Mouse (Mus musculus): ENCODE results near the gene Mtf2.
"Not testable (repeated sequence)": the region's sequence is repeated elsewhere in the genome, so short reads cannot be mapped to it uniquely, and the experiment has no call there.

Mtf2 gene

DNA sequence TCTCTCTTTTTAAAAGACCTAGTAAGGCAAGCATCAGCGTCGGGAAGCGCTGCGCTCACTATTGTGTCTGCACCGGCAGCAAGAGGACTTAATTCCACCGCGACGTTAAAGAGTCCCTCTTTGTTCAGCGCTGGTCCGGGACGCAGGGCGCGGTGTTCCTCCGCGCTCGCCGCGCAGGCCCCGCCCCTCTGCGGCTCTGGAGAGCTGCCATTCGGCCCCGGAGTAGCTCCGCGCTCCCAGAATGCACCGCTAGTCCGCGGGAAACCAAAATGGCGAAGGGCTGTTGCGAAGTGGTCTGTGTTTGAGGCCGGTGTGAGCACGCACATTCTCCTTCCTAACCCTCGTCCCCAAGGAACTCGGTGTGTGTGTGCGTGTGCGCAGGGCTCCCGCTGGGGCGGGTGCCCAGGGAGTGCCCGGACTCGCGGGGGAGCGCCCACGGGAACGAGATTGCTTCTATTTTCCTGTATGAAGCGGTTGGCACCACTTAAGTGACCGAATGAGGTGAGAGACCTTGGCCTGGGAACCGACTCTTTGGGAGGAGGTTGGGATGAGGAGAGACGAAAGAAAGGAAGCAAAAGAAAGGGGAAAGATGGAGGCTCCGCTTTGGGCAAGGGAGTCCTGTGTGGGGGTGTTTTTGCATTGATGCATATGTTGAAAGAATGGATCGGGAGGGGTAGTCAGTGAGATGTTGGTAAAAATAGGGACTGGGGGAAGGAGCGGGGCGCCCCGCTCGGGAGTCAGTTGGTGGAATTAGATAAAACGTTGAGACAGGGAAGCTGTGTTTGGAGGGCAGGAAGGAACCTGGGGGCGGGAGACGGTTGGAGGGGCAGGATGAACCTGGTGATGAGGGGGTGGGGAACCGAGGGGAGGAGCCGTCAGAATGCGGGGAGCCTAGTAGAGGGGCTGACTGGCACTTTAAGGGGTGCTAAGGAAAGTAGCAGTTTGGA, at the start of gene Mtf2:
TSS of gene Mtf2 (plus strand) at position 210 of the 947 bp plus-strand sequence.
- DNase-seq (ENCODE audit: low spot score in 2 of 2), result peak; percentile 97

DNA sequence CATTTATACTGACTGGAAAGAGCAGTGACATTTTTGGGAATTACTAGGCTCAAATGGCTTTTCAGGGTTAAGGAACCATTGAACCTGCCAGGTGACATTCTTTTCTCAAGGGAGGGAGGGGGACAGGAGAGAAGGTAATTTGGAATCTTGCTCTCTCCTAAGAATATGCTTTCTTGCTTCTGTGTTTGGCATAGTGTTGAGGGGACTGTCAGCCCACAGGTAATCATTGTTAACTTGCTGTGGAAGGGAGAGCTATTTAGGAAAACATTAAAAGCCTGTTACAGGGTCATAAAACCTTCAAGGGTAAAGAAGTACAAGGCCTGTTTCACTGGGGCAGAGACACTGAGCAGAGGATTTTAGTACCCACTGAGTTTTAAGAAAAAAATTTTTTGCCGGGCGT, 48.2 kb upstream of the Mtf2 start:
- DNase-seq (ENCODE audit: low spot score in 2 of 2), result no peak

DNA sequence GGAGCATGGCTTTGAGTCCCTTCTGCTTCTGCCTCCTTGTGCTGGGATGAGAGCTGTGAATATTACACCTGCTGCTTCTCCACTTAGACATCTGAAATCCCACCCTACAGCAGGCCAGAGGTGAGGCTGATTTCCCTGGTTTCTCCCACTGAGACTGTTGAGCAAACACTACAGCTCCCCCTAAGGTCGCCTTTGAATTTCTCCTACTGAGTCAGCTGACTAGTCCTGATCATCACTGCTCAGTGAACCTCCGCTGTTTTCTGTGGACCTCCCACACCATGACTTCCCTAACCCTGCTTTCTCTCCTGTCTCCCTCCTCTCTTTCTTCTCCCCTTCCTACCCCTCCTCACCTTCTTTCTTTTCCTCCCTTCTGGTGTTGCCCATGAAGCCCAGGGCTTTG, 46.1 kb upstream of the Mtf2 start:
- no peak for DNase-seq (ENCODE audit: low spot score in 2 of 2)

DNA sequence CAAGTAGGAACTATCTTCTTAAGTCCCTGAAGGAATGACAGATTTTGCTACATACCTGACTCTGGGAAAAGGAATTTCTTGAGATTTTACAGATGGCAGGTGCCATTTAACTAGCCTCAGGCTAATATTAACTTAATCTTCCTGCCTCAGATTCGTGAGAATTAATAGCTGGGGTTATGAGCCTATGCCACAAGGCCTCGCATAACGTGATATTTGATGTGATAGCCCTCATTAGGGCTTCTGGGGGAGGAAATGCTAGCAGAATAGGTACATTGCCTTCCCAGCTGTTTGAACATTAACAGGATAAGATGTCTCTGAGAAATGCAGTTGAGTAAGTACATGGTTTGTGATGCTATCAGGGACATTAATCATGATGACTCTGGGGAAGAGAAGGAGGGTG, 44.1 kb upstream of the Mtf2 start:
- no peak for DNase-seq (ENCODE audit: low spot score in 2 of 2)

DNA sequence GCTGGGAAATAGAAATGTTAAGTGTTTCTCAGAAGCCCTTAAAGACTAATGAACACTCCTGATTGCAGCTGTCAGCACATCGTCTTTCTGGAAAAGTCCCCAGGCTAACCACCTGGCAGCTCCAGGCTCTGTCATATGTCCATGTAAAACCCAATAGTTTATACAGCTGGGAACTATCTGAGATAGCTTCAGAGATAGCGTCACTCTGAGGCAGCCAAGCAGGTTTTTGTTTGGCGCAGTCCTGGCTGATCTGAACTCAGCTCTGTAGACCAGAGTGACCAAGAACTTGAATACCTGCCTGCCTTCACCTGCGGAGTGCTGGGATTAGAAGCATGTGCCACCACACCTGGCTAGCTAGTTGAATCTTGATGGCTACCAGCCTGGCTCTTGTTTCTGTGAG, 37.2 kb upstream of the Mtf2 start:
- DNase-seq (ENCODE audit: low spot score in 2 of 2), result no peak

DNA sequence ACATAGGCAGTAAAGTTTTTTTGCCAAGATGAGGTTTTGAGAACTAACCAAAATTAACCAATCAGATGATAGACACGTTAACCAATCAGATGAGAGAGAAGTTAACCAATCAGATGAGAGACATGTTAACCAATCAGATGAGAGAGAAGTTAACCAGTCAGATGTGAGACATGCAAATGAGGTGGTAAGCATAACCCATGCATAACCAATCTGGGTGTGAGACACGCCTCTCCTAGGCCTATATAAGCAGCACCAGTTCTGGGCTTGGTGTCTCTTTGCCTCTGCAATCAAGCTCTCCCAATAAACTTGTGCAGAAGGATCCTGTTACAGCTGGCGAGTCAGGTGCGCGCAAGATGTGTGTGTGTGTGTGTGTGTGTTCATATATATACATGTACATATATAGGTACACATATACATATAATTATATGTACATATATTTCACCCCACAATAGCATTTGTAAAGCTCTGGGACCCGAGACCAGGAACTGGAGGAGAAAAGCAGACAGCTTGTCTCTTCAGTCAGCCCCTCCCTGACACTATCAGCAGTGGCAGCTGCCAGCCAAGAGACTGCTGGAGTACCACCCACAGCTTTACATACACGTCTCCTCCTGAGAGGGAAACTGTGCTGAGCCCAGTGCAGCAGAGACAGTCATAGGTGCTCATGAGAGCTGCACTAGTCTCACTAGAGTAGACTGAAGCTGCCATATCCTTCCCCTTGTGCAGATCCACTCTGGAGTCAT, 36.5 kb upstream of the Mtf2 start:
- DNase-seq (ENCODE audit: low spot score in 2 of 2), result peak in 1 of 2 experiments; percentile 39

DNA sequence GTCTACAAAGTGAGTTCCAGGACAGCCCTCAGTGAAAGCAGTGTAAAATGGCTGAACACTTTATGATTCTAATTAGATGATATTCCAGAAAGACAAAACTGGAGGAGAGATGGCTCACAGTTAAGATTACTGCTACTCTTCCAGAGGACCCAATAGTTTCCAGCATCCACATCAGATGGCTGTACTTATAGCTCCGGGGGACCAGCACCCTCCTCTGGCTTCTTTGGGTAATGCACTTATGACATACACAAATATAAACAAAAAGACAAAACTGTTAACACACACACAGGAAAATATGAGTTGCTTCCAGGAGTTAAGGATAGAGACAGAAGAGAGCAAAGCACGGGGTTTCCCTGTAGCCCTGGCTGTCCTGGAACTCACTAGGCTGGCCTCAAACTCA, 35.5 kb upstream of the Mtf2 start:
- DNase-seq (ENCODE audit: low spot score in 2 of 2), result no peak

DNA sequence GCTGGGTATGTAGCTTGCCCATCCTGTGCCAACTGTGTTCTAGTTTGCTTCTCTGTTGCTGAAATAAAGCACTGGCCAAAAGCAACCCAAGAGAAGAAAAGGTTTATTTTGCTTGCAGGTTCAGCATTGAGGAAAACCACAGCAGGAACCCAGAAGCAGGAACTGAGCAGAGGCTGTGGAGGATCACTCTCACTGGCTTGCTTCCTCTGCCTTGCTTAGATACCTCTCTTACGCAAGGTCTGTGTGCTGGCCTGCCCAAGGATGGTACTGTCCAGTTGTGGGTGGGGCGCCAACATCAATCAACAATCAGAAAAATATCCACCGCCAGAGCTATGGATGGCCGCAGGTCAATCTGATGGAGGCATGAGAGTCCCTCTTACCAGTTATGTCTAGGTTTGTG, 34.2 kb upstream of the Mtf2 start:
- DNase-seq (ENCODE audit: low spot score in 2 of 2), result no peak

DNA sequence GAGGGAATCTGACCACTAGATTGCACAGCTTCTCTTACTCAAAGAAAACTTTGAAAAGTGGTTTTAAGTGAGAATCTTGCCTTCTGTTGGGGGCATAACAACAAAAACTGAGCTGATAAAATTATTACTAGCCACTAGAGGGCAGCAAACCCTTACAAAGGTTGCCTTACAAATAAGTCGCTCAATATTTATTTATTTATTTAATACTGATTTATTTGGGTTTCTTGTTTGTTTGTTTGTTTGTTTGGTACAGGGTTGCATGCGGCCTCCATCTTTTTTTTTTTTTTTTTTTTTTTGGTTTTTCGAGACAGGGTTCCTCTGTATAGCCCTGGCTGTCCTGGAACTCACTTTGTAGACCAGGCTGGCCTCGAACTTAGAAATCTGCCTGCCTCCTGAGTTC, 31.3 kb upstream of the Mtf2 start:
- DNase-seq (ENCODE audit: low spot score in 2 of 2), result no peak

DNA sequence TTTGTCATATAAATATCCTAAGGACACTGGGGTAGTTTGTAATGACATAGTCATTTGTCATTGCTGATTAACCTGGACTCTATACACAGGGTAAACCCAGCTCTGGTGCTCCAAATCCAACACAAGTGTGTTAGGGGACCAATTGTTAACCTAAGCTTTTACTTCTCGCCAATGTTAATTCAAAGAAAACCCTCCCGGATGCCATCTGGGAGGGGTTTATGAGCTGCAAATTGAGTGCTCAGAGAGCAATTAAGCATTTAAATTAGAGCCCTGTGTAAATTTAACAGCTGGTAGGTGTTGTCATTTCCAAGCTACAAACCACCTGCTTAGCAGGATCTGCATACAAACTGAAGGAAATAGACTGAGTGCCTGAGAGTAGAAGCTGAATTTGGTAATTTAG, 30.0 kb upstream of the Mtf2 start:
- DNase-seq (ENCODE audit: low spot score in 2 of 2), result no peak

DNA sequence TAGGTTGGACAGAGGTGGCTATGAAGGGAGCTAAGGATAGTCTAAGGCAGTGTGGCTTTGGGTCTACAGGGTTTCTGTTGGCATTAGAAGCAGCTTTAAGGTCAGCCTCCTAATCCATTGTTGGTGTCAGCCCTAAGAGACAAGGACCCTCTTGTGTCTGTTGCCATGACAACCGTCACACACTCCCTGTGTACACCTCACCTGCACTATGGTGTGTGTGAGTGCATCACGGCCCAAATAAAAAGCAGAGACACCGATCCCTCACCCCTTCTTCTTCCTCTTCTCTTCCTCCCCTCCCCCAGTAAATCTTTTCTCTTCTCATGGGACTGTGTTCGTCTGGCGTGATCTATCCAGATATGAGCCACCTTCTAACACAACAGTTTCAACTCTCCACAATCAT, 23.4 kb upstream of the Mtf2 start:
- no peak for DNase-seq (ENCODE audit: low spot score in 2 of 2)

DNA sequence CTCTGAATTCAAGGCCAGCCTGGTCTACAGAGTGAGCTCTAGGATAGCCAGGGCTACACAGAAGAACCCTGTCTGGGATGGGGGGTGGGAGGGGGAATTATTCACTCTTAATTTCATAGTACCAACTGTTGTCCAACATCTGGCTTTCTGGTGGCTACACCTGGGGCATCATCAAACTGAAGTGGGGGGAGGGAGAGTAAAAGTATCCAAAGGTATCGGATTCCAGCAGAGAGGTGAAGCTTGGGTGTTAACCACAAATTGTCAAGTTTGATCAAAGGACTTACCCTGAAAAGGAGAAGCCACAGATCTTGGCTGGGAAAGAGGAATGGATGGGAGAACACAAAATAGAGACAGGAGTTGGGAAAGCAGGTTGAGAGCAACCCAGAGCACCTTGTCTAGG, 21.6 kb upstream of the Mtf2 start:
- DNase-seq (ENCODE audit: low spot score in 2 of 2), result no peak

DNA sequence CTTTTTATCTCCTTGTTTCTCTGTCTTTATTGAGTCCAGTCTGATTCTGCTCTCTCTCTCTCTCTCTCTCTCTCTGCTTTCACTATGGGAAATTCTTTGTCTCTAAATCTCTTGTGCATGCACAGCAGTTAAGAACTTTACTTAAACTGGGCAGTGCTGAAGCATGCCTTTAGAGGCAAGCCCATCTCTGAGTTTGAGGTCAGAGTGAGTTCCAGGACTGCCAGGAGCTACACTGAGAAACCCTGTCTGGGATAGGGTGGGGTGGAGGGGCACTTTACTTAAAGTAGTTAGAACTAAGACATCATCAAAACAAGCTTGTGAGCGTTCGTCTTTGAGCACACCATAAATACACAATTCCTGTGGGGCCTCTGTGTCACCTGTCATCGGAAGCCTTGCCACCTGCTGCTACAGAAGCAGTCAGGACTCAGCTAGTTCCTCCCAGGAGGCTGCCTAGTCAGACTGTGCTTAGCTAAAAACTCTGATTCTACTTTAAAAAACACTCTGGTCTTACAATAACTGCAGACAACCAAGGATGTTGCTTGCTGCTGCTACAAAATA, 15.7 kb upstream of the Mtf2 start:
- no peak for DNase-seq (ENCODE audit: low spot score in 2 of 2)

DNA sequence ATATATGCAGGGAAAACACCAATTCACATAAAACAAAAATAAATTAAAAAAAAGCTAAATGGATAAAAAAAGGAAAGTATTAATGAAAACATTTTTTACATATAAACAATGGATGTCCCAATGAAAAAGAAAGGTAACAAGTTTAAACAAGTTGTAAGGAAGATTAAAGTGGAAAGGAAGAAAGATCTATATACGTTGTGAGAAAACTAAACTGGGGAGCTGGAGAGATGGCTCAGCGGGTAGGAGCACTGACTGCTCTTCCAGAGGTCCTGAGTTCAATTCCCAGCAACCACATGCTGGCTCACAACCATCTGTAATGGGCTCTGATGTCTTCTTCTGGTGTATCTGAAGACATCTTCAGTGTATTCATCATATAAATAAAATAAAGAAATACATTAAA, 14.4 kb upstream of the Mtf2 start:
- no peak for DNase-seq (ENCODE audit: low spot score in 2 of 2)

DNA sequence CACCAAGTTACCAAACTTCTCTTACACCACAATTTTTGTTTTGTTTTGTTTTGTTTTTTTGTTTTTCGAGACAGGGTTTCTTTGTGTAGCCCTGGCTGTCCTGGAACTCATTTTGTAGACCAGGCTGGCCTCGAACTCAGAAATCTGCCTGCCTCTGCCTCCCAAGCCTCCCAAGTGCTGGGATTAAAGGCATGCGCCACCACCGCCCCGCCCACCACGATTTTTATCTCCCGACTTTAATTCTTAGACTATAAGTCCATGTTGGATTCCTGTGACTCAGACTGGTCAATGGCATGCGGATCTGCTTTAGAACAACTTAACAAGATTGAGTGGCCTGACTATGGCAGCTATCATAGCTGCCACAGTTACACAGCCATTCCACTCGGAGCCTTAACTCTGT, 13.7 kb upstream of the Mtf2 start:
- not testable (repeated sequence) for DNase-seq (ENCODE audit: low spot score in 2 of 2)

DNA sequence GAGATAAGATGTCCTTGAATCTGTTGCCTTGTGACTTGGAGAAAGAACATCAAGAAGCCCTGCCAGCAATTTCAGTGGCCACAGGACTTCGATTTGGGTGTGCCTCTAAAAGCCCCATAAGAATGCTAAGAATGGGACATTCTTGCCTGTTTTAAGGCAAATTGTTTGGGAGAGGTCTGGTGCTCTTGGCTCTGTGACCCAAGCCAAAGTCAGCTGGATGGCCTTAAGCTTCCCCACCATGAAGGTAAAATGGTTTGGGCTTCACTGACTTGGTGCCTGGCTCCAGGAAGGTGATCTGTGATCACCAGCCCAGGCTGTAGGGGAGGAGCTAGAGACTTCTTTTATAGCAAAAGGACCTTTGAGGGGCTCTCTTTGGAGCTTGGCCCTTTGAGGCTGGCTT, 13.3 kb upstream of the Mtf2 start:
- DNase-seq (ENCODE audit: low spot score in 2 of 2), result no peak

DNA sequence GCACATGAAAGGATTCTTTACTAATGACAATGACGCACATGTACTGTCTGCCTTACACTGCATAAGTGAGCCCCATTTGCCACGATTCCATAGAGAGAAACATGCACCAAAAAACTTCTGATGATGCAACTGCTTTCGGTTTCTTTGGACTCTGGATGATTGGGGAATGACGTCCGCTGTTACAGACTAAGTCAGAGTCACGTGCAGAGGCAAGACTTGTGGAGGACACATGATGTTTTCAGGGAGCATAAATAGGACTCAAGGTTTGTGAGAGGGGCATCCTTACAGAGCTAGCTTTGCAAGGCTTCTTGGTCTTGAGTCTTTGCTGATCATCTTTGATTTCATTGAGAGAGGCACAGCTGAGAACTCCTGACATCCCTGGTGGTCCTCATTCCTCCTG, 11.9 kb upstream of the Mtf2 start:
- DNase-seq (ENCODE audit: low spot score in 2 of 2), result no peak

DNA sequence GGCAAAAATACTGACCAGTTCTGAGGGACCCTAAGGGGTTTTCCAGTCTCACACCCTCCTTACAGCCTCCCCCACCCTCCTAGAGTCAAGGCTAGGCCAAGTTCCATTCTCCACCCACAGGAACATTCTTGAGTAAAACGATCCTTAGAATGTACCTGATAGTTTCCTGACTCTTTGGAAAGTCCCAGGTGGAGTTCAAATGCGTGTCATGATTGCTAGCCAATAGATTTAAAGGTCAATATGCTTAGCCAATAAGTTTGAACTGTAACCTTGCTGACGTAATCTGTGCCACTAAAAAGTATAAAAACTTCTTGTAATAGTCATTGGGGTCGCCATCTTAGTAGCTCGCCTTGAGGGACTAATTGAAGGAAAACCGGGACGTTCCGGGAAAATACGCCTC, 5.1 kb upstream of the Mtf2 start:
- DNase-seq (ENCODE audit: low spot score in 2 of 2), result no peak

DNA sequence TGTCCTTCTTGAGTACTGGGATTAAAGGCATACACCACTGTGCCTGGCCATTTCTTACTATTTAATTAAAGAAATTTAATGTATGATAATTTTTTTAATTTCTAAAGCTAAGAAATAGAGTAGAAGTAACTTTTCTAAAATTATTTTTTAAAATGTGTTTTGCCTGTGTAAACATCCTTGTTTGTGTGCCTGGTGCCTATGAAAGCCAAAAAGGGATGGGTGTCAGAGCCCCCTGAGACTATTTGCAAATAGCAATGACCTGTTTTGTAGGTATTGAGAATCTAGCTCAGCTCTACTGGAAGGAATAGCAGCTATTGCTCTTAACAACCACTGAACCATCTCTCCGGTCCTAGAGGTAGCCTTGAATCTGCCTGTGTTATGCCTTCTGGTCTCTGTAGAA, 6.8 kb downstream of the Mtf2 start:
- DNase-seq (ENCODE audit: low spot score in 2 of 2), result no peak

DNA sequence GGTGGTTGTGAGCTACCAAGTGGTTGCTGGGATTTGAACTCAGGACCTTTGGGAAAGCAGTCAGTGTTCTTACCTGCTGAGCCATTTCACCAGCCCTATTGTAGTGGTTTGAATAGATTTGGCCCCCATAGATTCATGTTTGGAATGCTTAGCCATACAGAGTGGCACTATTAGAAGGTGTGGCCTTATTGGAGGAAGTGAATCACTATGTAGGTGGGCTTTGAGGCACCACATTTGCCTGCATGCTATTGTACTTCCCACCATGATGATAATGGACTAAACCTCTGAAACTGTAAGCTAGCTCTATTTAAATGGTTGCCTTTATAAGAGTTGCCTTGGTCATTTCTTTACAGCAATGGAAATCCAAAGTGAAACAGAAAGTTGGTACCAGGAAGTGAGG, 10.8 kb downstream of the Mtf2 start:
- no peak for DNase-seq (ENCODE audit: low spot score in 2 of 2)

DNA sequence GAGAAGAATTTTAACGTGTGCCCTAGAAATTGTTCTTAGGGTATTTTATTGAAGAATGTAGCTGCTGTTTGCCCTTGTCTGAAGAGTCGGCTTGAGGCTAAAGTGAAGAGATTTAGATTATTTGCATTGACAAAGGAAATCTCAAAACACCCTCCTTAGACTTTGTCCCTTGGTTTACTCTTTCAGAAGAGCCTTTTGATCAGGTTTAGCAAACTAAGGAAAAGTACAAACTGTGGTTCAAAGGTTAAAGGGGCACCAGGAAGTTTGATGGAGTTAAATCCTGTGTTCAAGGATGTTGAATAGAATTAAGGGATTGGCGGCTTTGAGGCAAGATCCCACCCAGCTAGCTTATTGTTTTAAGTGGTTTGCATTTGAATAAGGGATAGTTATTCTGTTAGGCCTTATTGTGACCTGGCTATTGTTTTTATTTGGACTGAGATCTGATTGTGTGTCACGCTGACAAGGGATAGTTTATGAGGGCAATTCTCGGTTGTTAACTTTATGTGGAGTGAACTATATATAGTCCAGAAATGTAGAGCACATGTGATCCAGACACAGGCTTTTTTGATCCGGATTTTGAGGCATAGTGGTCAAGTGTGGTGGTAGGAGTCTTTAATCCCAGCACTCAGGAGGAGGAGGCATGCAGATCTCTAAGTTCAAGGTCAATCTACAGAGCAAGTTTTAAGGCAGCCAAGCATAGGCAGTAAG, 11.5 kb downstream of the Mtf2 start:
- DNase-seq (ENCODE audit: low spot score in 2 of 2), result no peak

DNA sequence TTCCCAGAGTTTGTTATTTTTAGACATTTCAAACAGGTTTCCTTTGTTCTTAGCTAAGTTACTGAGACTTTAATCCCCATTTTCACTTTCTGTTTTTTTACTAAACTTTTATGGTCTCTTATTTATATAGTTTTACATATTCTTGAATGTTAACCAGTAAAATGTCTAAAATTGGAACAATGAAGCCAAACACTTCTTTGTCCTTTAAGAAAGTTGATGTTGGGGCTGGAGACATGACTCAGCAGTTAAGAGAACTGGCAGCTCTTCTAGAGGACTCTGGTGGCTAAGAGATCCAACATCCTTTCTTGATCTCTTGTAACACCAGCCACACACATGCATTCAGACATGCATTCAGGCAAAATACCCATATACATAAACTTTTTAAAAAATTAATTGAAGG, 14.1 kb downstream of the Mtf2 start:
- no peak for DNase-seq (ENCODE audit: low spot score in 2 of 2)

All from right cerebral cortex, postnatal 10 days (tissue).